Mouse (Mus musculus) thymus, adult 2 months (tissue): ENCODE results near the gene Rpl27. TPM values are rescaled to one million over a fixed set of nuclear protein-coding genes. Genes with fewer than 3 reads are reported as not detected.

ENCODE experiments used
- DNase-seq: peaks from one replicate; pipeline ENCODE4 v3.0.0; 2021
- H3K27ac ChIP-seq: fragments of 200-500 bp; 2 replicates; pipeline ENCODE4 v1.5.1; 2012; ENCODE audit warnings: low read length, control low read depth; ENCODE audit not compliant: control insufficient read depth, insufficient read depth
- H3K27me3 ChIP-seq: fragments of 200-500 bp; 2 replicates; pipeline ENCODE4 v1.6.1; 2012; ENCODE audit warnings: mild to moderate bottlenecking, low read length, moderate library complexity, mixed read lengths; ENCODE audit not compliant: control insufficient read depth, insufficient read depth
- H3K36me3 ChIP-seq: fragments of 200-500 bp; 2 replicates; pipeline ENCODE4 v1.6.1; 2012; ENCODE audit warnings: mild to moderate bottlenecking, low read length, moderate library complexity; ENCODE audit not compliant: control insufficient read depth, insufficient read depth
- H3K4me1 ChIP-seq: fragments of 200-500 bp; replicated peaks from 2 replicates; pipeline ENCODE4 v1.6.1; 2012; ENCODE audit warnings: low read length; ENCODE audit not compliant: control insufficient read depth, insufficient read depth
- H3K4me3 ChIP-seq: fragments of 200-500 bp; 2 replicates; pipeline ENCODE4 v1.5.1; 2012; ENCODE audit warnings: mild to moderate bottlenecking, low read length, control low read depth, moderate library complexity; ENCODE audit not compliant: control insufficient read depth, insufficient read depth
- CTCF ChIP-seq: fragments of 200-500 bp; IDR thresholded peaks from 2 replicates; pipeline ENCODE4 v1.5.1; 2012; ENCODE audit warnings: mild to moderate bottlenecking, control low read depth, low read length, moderate library complexity, borderline replicate concordance; ENCODE audit not compliant: control insufficient read depth, poor library complexity, insufficient read depth; ENCODE audit errors: extremely low read depth
- POLR2A ChIP-seq: fragments of 200-500 bp; IDR thresholded peaks from 2 replicates; pipeline ENCODE4 v1.6.1; 2012; ENCODE audit warnings: mild to moderate bottlenecking, low read length, control low read depth, moderate library complexity; ENCODE audit not compliant: control insufficient read depth, poor library complexity, insufficient read depth; ENCODE audit errors: extremely low read depth
- WGBS: fragments of 180-500 bp; shearing (Covaris S2); methylation state at CpG from one replicate; pipeline ENCODE4 v1.1.7; 2018; 5-methylcytosine and 5-hydroxymethylcytosine counted together
- polyA plus RNA-seq: library from polyadenylated mRNA; depleted of rRNA; stranded (reverse); fragments of >200 nt; gene quantifications from 2 replicates; pipeline ENCODE4 v1.2.3, GENCODE M21; 2012

The Rpl27 gene
- polyA plus RNA-seq, 1 experiment = 730 TPM

GRCm38 (mm10) chr11:101419610-101420009 lies 22.5 kb upstream of the Rpl27 start:
- 95% methylated on average over 3 of the region's 3 CpGs for WGBS
- TF ChIP-seq POLR2A = no peak
- no peak for TF ChIP-seq CTCF
- DNase-seq = no peak

DNA sequence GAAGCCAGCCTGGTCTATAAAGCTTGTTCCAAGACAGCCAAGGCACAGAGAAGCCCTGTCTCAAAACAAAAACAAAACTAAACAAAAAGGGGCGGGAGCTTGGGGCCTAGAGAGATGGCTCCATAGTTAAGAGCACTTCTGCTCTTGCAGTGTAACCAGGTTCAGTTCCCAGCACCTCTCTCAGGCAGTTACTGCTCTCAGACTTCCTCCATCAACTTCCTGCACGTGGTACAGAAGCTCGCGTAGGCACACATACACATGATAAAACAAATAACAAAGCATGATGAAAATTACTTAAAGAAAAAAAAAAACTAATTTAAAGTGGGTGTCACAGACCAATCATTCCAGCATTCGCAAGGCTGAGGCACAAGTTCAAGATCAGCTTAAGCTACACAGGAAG lies 21.9 kb upstream of the Rpl27 start:
- H3K4me1 ChIP-seq = peaks cover 11% of the 10 kb centered on the region
- H3K27ac ChIP-seq = no peak overlapping the region
- no peaks in the 10 kb centered on the region for H3K27me3 ChIP-seq
- TF ChIP-seq POLR2A (no peak), CTCF (no peak)
- H3K36me3 ChIP-seq = no peaks in the 10 kb centered on the region
- no peak overlapping the region for H3K4me3 ChIP-seq
- 92% methylated on average over 5 of the region's 5 CpGs for WGBS
- DNase-seq = no peak

More at GRCm38 (mm10) chr11:101419610-101420009, 22.5 kb upstream of the Rpl27 start:
- H3K4me3 ChIP-seq = no peak overlapping the region
- H3K27me3 ChIP-seq = no peaks in the 10 kb centered on the region
- no peaks in the 10 kb centered on the region for H3K36me3 ChIP-seq
- H3K27ac ChIP-seq = no peak overlapping the region
- peaks cover 11% of the 10 kb centered on the region for H3K4me1 ChIP-seq

DNA sequence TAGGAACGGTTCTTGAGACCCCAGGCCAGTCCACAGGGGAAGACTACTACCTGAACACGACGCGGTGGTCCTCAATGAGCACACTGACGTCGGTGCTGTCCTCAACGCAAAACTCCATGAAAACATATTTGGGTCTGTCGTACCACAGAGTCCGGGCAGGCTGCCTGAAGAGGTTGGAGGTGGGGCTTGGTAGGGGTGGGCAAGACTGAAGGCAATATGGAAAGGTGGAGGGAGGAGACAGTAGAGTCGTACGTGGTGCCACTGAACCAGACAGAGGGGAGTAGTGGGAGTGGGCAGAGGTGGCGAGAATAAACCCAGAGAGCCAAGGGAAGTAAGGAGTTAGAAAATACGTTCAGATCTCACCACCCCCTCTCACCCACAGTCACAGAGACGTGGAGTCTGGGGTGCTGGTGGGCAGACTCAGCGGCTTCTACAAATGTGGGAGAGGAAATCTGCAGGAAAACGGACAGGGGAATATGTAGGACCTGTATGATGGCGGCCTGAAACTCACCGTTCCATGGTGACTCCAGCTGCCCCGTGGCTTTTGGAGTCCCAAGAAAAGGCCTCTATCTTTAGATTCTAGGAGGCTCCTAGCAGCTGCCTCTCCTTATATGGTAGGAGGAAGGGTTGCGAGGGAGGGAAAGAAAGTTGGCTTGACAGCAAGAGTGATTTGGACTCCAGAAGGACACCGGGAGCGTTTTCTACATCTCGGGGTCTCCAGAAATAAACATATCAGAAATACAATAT lies 17.8 kb upstream of the Rpl27 start, which contains the start of gene Gm27029:
Gene Gm27029, minus strand, starts transcription at position 692 of the 747 bp plus-strand sequence.
- Histone ChIP-seq H3K27me3 (no peaks in the 10 kb centered on the region), H3K36me3 (peaks cover under 1% of the 10 kb centered on the region; the same call in 1 of the 2 replicates), H3K4me3 (peak within 1 kb of the TSS; percentile 95), H3K4me1 (peaks cover 11% of the 10 kb centered on the region), H3K27ac (no peak within 1 kb of the TSS; the same call in 1 of the 2 replicates)
- 10% methylated on average over 23 of the region's 23 CpGs for WGBS
- TF ChIP-seq POLR2A (no peak), CTCF (no peak)
- DNase-seq = peak; percentile 19

GRCm38 (mm10) chr11:101424925-101425813 lies 16.9 kb upstream of the Rpl27 start, which contains the start of the genes Rundc1 and Ptges3l:
Gene Rundc1 (plus strand): TSS chr11:101425085.
Gene Ptges3l (minus strand): TSS chr11:101425333.
- DNase-seq = peak; percentile 99
- Histone ChIP-seq H3K36me3 (peaks cover 5% of the 10 kb centered on the region; the same call in 1 of the 2 replicates), H3K27ac (no peak within 1 kb of the TSS; the same call in 1 of the 2 replicates), H3K4me3 (peak within 1 kb of the TSS; percentile 95), H3K27me3 (no peaks in the 10 kb centered on the region), H3K4me1 (peaks cover 11% of the 10 kb centered on the region)
- WGBS = under 1% methylated on average over 74 of the region's 81 CpGs
- TF ChIP-seq POLR2A (peak; percentile 59; the same call in 1 of the 2 replicates), CTCF (peak; percentile 63; the same call in 1 of the 2 replicates)

DNA sequence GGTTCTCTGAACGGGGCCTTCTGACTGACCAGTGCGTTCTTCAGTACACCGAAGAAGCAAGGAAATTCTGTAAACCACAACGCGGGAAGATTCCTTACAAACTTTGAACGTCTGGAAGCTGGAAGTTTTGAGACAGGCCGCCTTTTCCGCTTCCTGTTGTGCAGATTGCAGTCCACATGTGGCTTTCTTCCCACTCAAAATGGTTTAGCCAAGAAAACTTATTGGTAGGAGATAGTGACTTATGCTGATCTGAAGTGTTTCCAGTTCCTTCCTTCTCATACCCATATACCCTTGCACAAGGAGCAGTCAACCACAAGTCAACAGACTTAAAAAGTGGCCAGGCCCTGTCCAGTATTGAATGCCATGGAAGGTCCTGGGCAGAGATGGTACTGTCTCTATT lies 15.9 kb upstream of the Rpl27 start:
- Histone ChIP-seq H3K36me3 (peaks cover 5% of the 10 kb centered on the region; the same call in 1 of the 2 replicates), H3K27ac (no peak overlapping the region), H3K4me1 (peaks cover 11% of the 10 kb centered on the region), H3K4me3 (no peak overlapping the region), H3K27me3 (no peaks in the 10 kb centered on the region)
- no peak for TF ChIP-seq POLR2A
- TF ChIP-seq CTCF = no peak
- 75% methylated on average over 8 of the region's 8 CpGs for WGBS
- no peak for DNase-seq

GRCm38 (mm10) chr11:101431327-101431726 lies 10.8 kb upstream of the Rpl27 start:
- DNase-seq = no peak
- TF ChIP-seq CTCF = no peak
- TF ChIP-seq POLR2A = no peak
- no peaks in the 10 kb centered on the region for H3K27me3 ChIP-seq
- H3K4me3 ChIP-seq = no peak overlapping the region
- H3K36me3 ChIP-seq = peaks cover 20% of the 10 kb centered on the region
- WGBS = 95% methylated on average over 9 of the region's 9 CpGs
- peaks cover 2% of the 10 kb centered on the region; the same call in 1 of the 2 replicates for H3K4me1 ChIP-seq
- no peak overlapping the region for H3K27ac ChIP-seq
